Mouse (Mus musculus): ENCODE results near the gene Olfr1247. TPM values are rescaled to one million over a fixed set of nuclear protein-coding genes. Genes with fewer than 3 reads are reported as not detected.

Olfr1247 gene
- 0.15 TPM for total RNA-seq (2023)

DNA sequence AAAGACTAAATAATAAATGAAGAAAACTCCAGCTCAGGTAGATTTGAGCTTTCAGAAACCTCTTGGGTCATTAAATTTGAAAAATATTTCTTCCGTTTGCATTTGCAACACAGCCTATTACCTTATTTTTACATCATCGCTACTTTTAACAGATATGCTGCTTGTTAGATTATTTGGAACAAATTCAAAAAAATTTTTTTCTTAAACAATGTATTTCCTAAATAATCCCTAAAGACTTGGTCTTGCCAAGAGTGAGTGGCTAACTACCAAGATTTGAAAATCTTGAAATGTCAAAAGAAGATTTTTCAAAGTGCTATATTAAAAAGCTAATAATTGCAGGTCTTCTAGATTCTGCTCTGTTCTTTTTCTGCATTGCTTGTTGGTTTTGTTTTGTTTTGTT lies at the start of gene Olfr1247:
Gene Olfr1247 (minus strand): TSS at position 101 of the 400 bp plus-strand sequence.

GRCm38 (mm10) chr2:89661367-89661766 lies 47.4 kb upstream of the Olfr1247 start, which contains the start of gene Olfr1250:
Gene Olfr1250, minus strand, starts transcription at chr2:89661467.

GRCm38 (mm10) chr2:89634883-89635282 lies 21.0 kb upstream of the Olfr1247 start, which contains the start of gene Olfr1249:
Gene Olfr1249, minus strand, starts transcription at chr2:89634983.

DNA sequence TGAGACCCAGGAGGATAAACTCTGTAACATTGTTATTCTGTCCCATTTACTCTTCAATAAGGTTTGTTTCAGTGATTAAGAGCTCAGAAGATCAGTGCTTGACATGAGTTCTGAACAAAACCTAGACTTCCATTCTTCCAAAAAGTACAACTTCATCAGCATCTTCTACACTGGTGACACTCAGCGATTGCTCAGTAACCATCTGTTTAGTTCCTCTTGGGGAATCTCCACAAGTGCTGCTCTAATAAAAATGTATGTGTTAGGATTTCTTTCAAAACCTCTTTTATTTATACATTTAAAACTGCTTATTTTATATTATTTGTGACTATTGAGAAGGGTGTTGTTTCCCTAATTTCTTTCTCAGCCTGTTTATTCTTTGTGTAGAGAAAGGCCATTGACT lies 4.2 kb upstream of the Olfr1247 start, which contains the start of gene Olfr1248:
Gene Olfr1248 (minus strand): TSS at position 101 of the 400 bp plus-strand sequence.

GRCm38 (mm10) chr2:89593057-89593456 lies 20.9 kb downstream of the Olfr1247 start, which contains the start of gene Olfr1246:
Gene Olfr1246, minus strand, starts transcription at chr2:89593157.

GRCm38 (mm10) chr2:89578347-89578746 lies 35.6 kb downstream of the Olfr1247 start, which contains the start of gene Olfr1245:
Gene Olfr1245, minus strand, starts transcription at chr2:89578447.

Other genes with a start within 250 kb of the Olfr1247 start
- gene Olfr1234, start 249.3 kb downstream of the Olfr1247 start, total RNA-seq (2023): not detected
- gene Olfr1238, start 204.5 kb downstream of the Olfr1247 start, total RNA-seq (2023): not detected
- gene Olfr1239, start 193.7 kb downstream of the Olfr1247 start, total RNA-seq (2023): not detected
- not detected for gene Olfr1240, start 171.1 kb downstream of the Olfr1247 start, total RNA-seq (2023)
- gene Olfr1241, start 127.0 kb downstream of the Olfr1247 start, total RNA-seq (2023): not detected
- not detected for gene Olfr1242, start 115.8 kb downstream of the Olfr1247 start, total RNA-seq (2023)
- not detected for gene Olfr1243, start 82.6 kb downstream of the Olfr1247 start, total RNA-seq (2023)
- gene Olfr1245, start 35.7 kb downstream of the Olfr1247 start, total RNA-seq (2023): not detected
- gene Olfr1246, start 21.0 kb downstream of the Olfr1247 start, total RNA-seq (2023): not detected
- not detected for gene Olfr1248, start 4.1 kb upstream of the Olfr1247 start, total RNA-seq (2023)
- gene Olfr1249, start 20.9 kb upstream of the Olfr1247 start, total RNA-seq (2023): not detected
- gene Olfr1250, start 47.3 kb upstream of the Olfr1247 start, total RNA-seq (2023): not detected
- gene Olfr1251, start 57.8 kb upstream of the Olfr1247 start, total RNA-seq (2023): not detected
- not detected for gene Olfr1252, start 110.9 kb upstream of the Olfr1247 start, total RNA-seq (2023)
- not detected for gene Olfr1253, start 143.0 kb upstream of the Olfr1247 start, total RNA-seq (2023)
- not detected for gene Olfr1254, start 179.5 kb upstream of the Olfr1247 start, total RNA-seq (2023)
- not detected for gene Olfr1255, start 197.9 kb upstream of the Olfr1247 start, total RNA-seq (2023)
- gene Olfr1256, start 227.4 kb upstream of the Olfr1247 start, total RNA-seq (2023): not detected
- not detected for gene Olfr48, start 234.1 kb upstream of the Olfr1247 start, total RNA-seq (2023)